Comparison of ENCODE assay signal across 10 mouse cellular contexts in the genomic region with DNA sequence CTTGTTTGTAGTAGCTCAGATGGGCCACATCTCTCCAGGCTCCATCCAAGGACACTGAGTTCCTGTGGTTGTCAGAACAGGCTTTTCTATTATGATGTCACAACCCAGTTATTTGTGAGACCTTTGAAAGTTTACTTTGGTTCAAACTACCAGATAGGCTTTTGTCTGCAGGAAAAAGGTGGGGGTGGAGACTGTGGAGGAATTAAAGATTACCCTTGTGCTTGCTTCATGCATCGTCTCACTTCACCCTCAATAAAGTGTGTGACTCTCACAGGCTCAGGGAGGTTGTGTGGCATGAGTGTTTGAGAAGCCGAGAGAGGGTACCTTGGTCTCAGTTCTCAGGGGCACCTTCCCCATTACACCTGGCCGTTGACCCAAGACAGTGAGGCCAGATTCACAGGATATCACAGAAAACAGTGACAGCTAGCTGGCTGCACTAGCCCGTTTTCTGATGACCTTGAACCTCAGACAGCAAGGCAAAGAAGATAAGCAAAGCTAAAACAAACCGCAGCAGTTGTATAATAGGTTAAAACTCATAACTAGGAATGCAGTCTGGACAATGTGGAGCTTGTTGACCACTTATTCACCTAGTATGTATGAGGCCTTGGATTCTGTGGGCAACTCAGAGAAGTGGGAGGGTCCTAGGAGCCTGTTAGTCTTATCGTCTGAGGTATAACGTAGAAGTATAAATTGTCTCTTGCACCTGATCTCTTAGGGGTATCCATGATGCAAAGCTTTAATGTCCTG.
DNase-seq lines count a peak whose midpoint lies in the region; ATAC-seq and TF ChIP-seq lines count a peak whose summit lies in the region.
"Had no signal": no experiment of that assay in that cellular context is flagged by ENCODE, and none has a peak within 500 bp of the region (broad histone marks: within the 10 kb centered on the region; RNA-seq: fewer than 3 reads in every experiment).

No protein-coding gene starts in this region.

- no peaks in the 10 kb centered on the region for H3K27me3 ChIP-seq in heart, embryonic 11.5 days (ENCODE audit: control insufficient read depth, insufficient read depth, low read length)
- H3K27me3 ChIP-seq in heart, embryonic 15.5 days, result no peaks in the 10 kb centered on the region
- H3K27me3 ChIP-seq in midbrain, postnatal 0 days (ENCODE audit: insufficient read depth, low read length), result no peaks in the 10 kb centered on the region

- no peak; the same call in 1 of the 2 replicates for ATAC-seq in heart, embryonic 11.5 days (replicated peaks; ENCODE audit: insufficient number of reproducible peaks, low FRiP score, low TSS enrichment)
- ATAC-seq in CD4-positive, CD25-positive, alpha-beta regulatory T cell, adult 4 months, result peak; percentile 22
- ATAC-seq in heart, embryonic 15.5 days (replicated peaks; ENCODE audit: insufficient number of reproducible peaks, insufficient read depth, low FRiP score, low read depth), result 0 out of 2 replicates have a peak, but pooled peaks have one; percentile 13
- no peak for ATAC-seq in midbrain, postnatal 0 days (ENCODE audit: low FRiP score)

- no peak for DNase-seq in heart, adult 8-10 months (ENCODE audit: low spot score)
- DNase-seq in kidney, postnatal 36 days, result peak; percentile 52 to 61
- no peak for DNase-seq in embryo, embryonic 10.5 days (ENCODE audit: low spot score)
- DNase-seq in midbrain, postnatal 0 days (ENCODE audit: low spot score), result no peak
- no peak for DNase-seq in ovary, postnatal 36 days (ENCODE audit: low spot score)
- DNase-seq: embryo, embryonic 11 days; thymus, adult 18-20 months had no signal

- peaks cover 15% of the 10 kb centered on the region; the same call in 1 of the 2 replicates for H3K4me1 ChIP-seq in heart, embryonic 11.5 days (ENCODE audit: control insufficient read depth, insufficient read depth, low read length)
- H3K4me1 ChIP-seq in heart, embryonic 15.5 days (replicated peaks), result peaks cover 19% of the 10 kb centered on the region
- no peaks in the 10 kb centered on the region for H3K4me1 ChIP-seq in midbrain, postnatal 0 days (ENCODE audit: insufficient read depth, low read length)

- H3K4me2 ChIP-seq in heart, embryonic 11.5 days, result no peak overlapping the region
- H3K4me2 ChIP-seq in heart, embryonic 15.5 days, result no peak overlapping the region
- no peak overlapping the region for H3K4me2 ChIP-seq in midbrain, postnatal 0 days (ENCODE audit: low read depth, low read length, poor library complexity, severe bottlenecking)

- H3K4me3 ChIP-seq in heart, embryonic 11.5 days (ENCODE audit: low read depth, low read length), result no peak overlapping the region
- H3K4me3 ChIP-seq in heart, embryonic 15.5 days, result no peak overlapping the region
- no peak overlapping the region for H3K4me3 ChIP-seq in midbrain, postnatal 0 days (ENCODE audit: low read depth, low read length)

- H3K9me3 ChIP-seq in heart, embryonic 11.5 days (replicated peaks; ENCODE audit: control insufficient read depth, low read length), result no peaks in the 10 kb centered on the region
- no peaks in the 10 kb centered on the region for H3K9me3 ChIP-seq in heart, embryonic 15.5 days (replicated peaks)
- H3K9me3 ChIP-seq in midbrain, postnatal 0 days (ENCODE audit: low read length), result no peaks in the 10 kb centered on the region

- H3K9ac ChIP-seq in heart, embryonic 11.5 days (ENCODE audit: low read depth, low read length), result no peak overlapping the region
- no peak overlapping the region for H3K9ac ChIP-seq in heart, embryonic 15.5 days
- H3K9ac ChIP-seq in midbrain, postnatal 0 days (replicated peaks; ENCODE audit: low read length, poor library complexity, severe bottlenecking), result no peak overlapping the region

- WGBS in heart, embryonic 11.5 days (ENCODE audit: insufficient replicate concordance), result 48% methylated on average over 7 of the region's 7 CpGs
- WGBS in heart, embryonic 15.5 days, result 33% methylated on average over 7 of the region's 7 CpGs
- WGBS in midbrain, postnatal 0 days, result 69% methylated on average over 7 of the region's 7 CpGs

- TF ChIP-seq CTCF in midbrain, postnatal 0 days (IDR thresholded peaks at IDR 0.05), result no peak

- no peaks in the 10 kb centered on the region for H3K36me3 ChIP-seq in heart, embryonic 11.5 days (ENCODE audit: control insufficient read depth, insufficient read depth, low read length)
- H3K36me3 ChIP-seq in heart, embryonic 15.5 days, result no peaks in the 10 kb centered on the region
- H3K36me3 ChIP-seq in midbrain, postnatal 0 days (ENCODE audit: insufficient read depth, low read length), result no peaks in the 10 kb centered on the region

- peak overlapping the region; percentile 66 for H3K27ac ChIP-seq in heart, embryonic 11.5 days (ENCODE audit: low read depth, low read length)
- peak overlapping the region; percentile 80 for H3K27ac ChIP-seq in heart, embryonic 15.5 days
- H3K27ac ChIP-seq in midbrain, postnatal 0 days (ENCODE audit: low read depth, low read length), result no peak overlapping the region

Comparison
In these comparisons a context has a peak if more than half of its experiments do, and no peak if none do; other contexts are left out.
1. ATAC-seq: peak in CD4-positive, CD25-positive, alpha-beta regulatory T cell, adult 4 months (single experiment) and heart, embryonic 15.5 days (single experiment); none in heart, embryonic 11.5 days (single experiment) and midbrain, postnatal 0 days (single experiment).
2. DNase-seq: peak in kidney, postnatal 36 days (2 of 2); none in heart, adult 8-10 months (single experiment), embryo, embryonic 10.5 days (single experiment), midbrain, postnatal 0 days (single experiment) and ovary, postnatal 36 days (single experiment).